Mouse (Mus musculus) v-Abl transformed pro-B cells (cell line): ENCODE data around the gene B130006D01Rik.

Experiments
- in situ Hi-C, 2 experiments: fragments of 400-800 bp; cut with MboI; formaldehyde crosslinking; loops; one replicate each; pipeline ENCODE4 v1.15.1; 2025; ENCODE audit not compliant: unreplicated experiment in 2 of 2

B130006D01Rik gene

DNA sequence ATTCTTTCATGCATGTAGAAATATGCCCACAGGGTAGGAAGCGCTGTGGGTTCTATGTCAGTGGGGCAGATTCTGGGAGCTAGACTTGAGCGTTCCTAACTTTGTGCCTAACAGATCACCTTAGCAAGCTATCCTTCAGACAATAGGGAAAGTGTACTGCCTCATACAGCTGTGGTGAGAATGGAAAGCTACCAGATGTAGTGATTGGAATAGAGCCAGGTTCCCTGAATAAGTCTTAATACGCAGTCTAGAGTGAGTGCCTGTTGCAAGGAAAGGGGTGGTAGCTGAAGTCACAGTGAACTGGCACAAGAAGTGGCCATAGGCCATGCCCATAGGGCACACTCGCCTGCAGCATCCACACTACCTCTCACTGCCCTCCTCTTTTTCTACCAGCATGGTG lies 39.6 kb downstream of the B130006D01Rik start:
- in situ Hi-C loops = loop anchor here (25.0 kb wide), 1 partner anchor 226 kb away; no protein-coding TSS in a partner anchor

DNA sequence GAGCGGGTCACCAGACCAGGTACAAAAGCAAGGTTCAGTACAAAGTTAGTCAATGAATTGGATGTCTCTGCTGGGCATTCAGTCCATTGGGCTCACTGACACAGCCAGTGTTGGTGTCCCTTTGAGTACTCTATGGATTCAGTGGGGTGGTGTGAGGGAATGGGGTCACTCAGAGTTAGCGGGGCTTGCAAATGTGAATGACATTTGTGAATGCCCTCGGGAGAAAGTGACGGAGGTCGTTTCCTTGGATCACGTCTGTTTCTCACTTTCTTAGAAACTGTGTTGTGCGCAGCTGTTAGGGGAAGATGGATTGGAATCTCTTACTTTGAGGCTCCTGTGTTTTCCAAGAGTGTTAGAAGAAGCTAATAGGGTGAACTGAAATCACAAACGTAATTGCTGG lies 41.4 kb downstream of the B130006D01Rik start:
- in situ Hi-C loops = loop anchor here (25.0 kb wide), 1 partner anchor 228 kb away; no protein-coding TSS in a partner anchor

DNA sequence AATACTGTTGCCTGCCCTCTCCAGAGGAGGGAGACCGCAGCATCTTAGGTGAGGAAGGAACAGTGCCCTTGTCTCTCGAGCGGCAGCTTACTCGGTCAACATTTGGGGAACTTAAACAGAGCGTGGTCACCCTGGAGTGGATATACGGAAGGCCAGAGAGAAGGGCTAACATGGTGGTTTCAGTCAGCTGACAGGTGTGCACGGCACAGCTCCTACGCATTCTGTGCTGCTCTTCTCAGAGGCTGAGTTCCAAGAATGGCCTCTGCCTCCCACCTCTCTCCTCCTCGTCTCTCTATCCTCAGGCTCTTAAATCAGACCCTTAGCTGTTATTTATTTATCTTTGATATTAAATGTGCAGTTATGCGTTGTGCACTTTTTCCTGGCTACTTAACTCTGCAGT lies 41.9 kb downstream of the B130006D01Rik start:
- in situ Hi-C loops = loop anchor here (25.0 kb wide), 1 partner anchor 228 kb away; no protein-coding TSS in a partner anchor

DNA sequence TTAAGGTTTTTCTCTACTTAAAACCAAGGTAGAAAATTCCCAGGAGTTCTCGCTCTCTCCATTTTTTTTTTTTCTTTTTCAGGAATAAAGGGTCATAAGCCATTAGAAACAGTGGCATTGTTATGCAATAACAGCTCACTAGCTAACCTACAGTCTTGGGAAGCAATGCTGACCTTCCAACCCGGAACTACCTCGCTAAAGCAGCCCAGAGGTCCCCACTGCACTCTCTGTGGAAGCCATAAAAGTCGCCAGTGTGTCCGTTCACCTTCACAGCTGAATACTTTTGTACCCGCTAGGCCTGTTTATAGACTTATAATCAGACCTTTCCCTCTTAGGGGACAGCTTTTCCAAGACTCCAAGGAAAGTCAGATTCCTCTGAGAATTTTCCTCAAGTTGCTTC lies 44.9 kb downstream of the B130006D01Rik start:
- in situ Hi-C loops = loop anchor here (25.0 kb wide), 1 partner anchor 231 kb away; no protein-coding TSS in a partner anchor

DNA sequence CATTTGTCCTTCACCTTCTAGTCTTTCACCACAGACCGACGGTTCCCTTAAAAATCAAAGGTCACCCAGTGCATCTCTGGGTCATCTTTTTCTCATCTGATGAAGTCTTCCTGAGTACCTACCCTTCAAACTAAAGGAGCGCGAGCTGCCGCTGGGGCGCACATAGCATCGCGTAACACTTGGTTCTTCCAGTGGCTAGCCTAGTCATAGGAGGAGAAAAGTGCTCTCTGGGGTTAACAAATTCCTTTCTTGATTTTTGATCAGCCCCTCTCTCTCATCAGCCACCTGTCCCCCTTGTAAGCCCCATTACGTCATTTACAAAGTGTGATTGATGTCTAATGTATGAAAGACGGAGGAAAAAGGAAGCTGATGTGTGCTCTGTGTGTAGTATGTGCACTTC lies 45.8 kb downstream of the B130006D01Rik start:
- in situ Hi-C loops = loop anchor here (25.0 kb wide), 1 partner anchor 232 kb away; no protein-coding TSS in a partner anchor

DNA sequence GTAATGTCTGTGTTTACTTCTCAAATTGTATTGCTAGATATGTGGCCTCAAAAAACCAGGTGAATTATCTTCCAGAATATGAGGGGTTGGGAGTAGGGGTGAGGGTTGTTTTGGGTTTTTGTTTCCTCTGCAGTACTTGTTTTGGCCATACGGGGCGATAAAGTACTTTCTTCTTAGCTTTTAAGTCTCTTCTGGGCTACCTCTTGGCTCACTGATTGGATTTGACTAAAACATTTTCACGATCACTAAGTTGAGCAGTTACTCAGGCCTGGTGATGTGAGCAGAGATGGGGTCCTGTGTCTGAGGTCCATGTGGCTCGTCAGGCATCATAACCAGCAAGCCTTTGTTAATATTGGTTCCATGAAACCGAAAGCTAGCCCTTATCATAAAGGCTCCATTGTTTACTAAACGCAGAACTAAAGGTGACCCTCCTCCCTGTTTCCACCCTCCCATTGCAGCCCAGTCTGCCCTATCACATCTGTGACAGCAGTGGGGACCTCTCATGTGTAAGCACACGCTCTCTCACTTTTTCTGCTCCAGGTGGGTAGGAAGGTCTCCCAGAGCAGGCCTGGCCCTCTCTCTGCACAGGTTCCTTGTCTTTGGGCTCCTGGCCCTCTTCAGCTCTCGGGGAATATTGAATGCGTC lies 47.5 kb downstream of the B130006D01Rik start:
- in situ Hi-C loops = loop anchor here (25.0 kb wide), 1 partner anchor 234 kb away; no protein-coding TSS in a partner anchor

DNA sequence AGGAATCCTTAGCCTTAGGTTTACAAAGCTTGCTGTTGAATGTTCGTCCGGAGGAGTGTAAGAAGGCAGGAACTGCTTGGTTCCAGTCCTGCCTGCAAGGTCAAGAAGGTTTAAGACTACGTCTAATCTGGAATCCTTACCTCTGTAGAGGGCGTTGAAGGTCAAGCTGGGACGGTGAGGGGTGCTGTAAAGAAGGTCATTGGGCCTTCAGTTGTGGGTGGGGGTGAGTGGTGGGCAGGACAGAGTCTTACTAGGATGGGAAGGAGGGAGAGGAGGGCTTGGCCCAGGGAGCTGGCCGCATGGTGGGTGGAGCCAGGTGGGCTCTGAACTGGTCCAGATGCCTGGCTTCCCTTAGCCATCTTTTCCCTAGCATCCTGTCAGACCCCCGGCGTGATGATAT lies 48.3 kb downstream of the B130006D01Rik start:
- in situ Hi-C loops = loop anchor here (25.0 kb wide), 1 partner anchor 234 kb away; no protein-coding TSS in a partner anchor

DNA sequence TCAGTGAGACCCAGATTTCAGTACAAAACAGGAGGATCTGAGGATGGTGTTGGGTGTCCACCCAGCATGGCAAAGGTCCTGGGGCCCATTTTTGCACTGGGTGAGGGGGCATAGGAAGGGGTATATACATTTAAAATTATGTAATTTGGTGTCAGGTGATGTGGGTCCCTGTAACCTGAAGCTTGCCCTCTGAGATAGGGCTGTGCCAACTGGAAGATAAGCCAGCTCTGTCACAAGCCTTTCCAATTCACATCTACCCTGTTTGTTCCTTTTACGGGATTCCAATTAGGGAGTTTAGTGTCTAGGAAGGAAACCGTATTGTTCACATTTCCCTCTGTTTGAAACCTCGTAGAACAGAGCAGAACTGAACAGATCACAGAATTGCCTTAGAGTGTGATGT lies 49.9 kb downstream of the B130006D01Rik start:
- in situ Hi-C loops = loop anchor here (25.0 kb wide), 1 partner anchor 236 kb away; no protein-coding TSS in a partner anchor
